In the genomic region with DNA sequence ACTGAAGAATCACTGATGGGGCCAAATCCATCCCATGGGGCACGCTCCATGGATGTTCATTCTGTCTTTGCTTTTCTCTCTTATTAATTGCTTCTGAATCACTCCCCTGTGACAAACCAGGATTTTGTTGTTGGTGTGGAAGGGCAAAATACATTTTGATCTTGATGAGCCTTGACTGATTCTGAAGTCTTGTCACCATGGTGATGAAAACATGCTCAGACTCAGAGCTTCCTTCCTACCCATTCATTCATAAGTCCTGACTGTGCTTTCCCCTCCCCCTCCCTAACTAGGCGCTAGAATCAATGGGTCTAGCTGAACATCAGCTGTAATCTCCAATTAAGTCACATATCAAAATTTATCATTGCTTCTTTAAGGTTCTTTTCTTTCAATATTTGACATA, we compare ENCODE assay signal across 26 mouse cellular contexts.
DNase-seq lines count a peak whose midpoint lies in the region; ATAC-seq and TF ChIP-seq lines count a peak whose summit lies in the region.
"Had no signal": no experiment of that assay in that cellular context is flagged by ENCODE, and none has a peak within 500 bp of the region (broad histone marks: within the 10 kb centered on the region; RNA-seq: fewer than 3 reads in every experiment).

No protein-coding gene starts in this region.

- no peaks in the 10 kb centered on the region for H3K27me3 ChIP-seq in hindbrain, embryonic 16.5 days (replicated peaks; ENCODE audit: control insufficient read depth, insufficient read depth, low read length)
- no peaks in the 10 kb centered on the region for H3K27me3 ChIP-seq in hindbrain, embryonic 10.5 days (ENCODE audit: insufficient read depth, poor library complexity, severe bottlenecking)
- H3K27me3 ChIP-seq in hindbrain, postnatal 0 days (ENCODE audit: insufficient read depth, low read length) = no peaks in the 10 kb centered on the region
- H3K27me3 ChIP-seq in midbrain, embryonic 13.5 days = no peaks in the 10 kb centered on the region
- H3K27me3 ChIP-seq in forebrain, embryonic 14.5 days (replicated peaks; ENCODE audit: control insufficient read depth, insufficient read depth, low read length) = no peaks in the 10 kb centered on the region
- H3K27me3 ChIP-seq: kidney, embryonic 15.5 days; limb, embryonic 15.5 days; stomach, embryonic 15.5 days had no signal

- no peak for DNase-seq in hindbrain, embryonic 10.5 days (ENCODE audit: low spot score)
- peak; percentile 20 for DNase-seq in hindbrain, postnatal 0 days (ENCODE audit: low spot score)
- DNase-seq in retina, postnatal 1 day = peak; percentile 84
- DNase-seq in forebrain, embryonic 14.5 days (ENCODE audit: low spot score) = no peak
- DNase-seq in kidney, postnatal 10 days = no peak
- DNase-seq: adrenal gland, adult 8-10 months; cerebellum, adult 18-20 months; cerebellum, postnatal 14 days; forebrain, postnatal 0 days; gastrocnemius, postnatal 36 days; heart, adult 2 months; kidney, adult 11 months; left cerebral cortex, postnatal 4 days; lung, embryonic 14.5 days; right cerebral cortex, adult 18-20 months; right cerebral cortex, postnatal 4 days; thymus, adult 18-20 months; thymus, postnatal 36 days had no signal

- TF ChIP-seq CTCF in hindbrain, postnatal 0 days (IDR thresholded peaks at IDR 0.05; ENCODE audit: low read depth) = no peak

- 0 out of 2 replicates have a peak, but pooled peaks have one; percentile 34 for ATAC-seq in hindbrain, embryonic 16.5 days
- no peak for ATAC-seq in hindbrain, postnatal 0 days
- 0 out of 2 replicates have a peak, but pooled peaks have one; percentile 34 for ATAC-seq in midbrain, embryonic 13.5 days
- no peak for ATAC-seq in forebrain, embryonic 14.5 days
- ATAC-seq: activated CD4-positive, CD25-positive, alpha-beta regulatory T cell, adult 4 months; forebrain, postnatal 0 days had no signal

- H3K9ac ChIP-seq in hindbrain, embryonic 16.5 days (ENCODE audit: low read depth, low read length) = no peak overlapping the region
- no peak overlapping the region for H3K9ac ChIP-seq in hindbrain, postnatal 0 days (replicated peaks; ENCODE audit: low read length)
- no peak overlapping the region for H3K9ac ChIP-seq in midbrain, embryonic 13.5 days (replicated peaks)
- H3K9ac ChIP-seq in forebrain, embryonic 14.5 days (ENCODE audit: low read length) = no peak overlapping the region
- H3K9ac ChIP-seq: forebrain, postnatal 0 days; kidney, embryonic 15.5 days; limb, embryonic 15.5 days; liver, embryonic 14.5 days; lung, embryonic 14.5 days; stomach, embryonic 15.5 days had no signal

- H3K9me3 ChIP-seq in hindbrain, embryonic 16.5 days (ENCODE audit: control insufficient read depth, low read length) = no peaks in the 10 kb centered on the region
- H3K9me3 ChIP-seq in hindbrain, embryonic 10.5 days = no peaks in the 10 kb centered on the region
- no peaks in the 10 kb centered on the region for H3K9me3 ChIP-seq in hindbrain, postnatal 0 days (ENCODE audit: low read length)
- no peaks in the 10 kb centered on the region for H3K9me3 ChIP-seq in midbrain, embryonic 13.5 days
- no peaks in the 10 kb centered on the region for H3K9me3 ChIP-seq in forebrain, embryonic 14.5 days (replicated peaks; ENCODE audit: control insufficient read depth, low read length)
- H3K9me3 ChIP-seq: forebrain, embryonic 10.5 days; kidney, embryonic 15.5 days; limb, embryonic 15.5 days; stomach, embryonic 15.5 days had no signal

- 34% methylated on average over 2 of the region's 2 CpGs for WGBS in hindbrain, embryonic 16.5 days
- WGBS in hindbrain, embryonic 10.5 days = 75% methylated on average over 2 of the region's 2 CpGs
- 33% methylated on average over 2 of the region's 2 CpGs for WGBS in hindbrain, postnatal 0 days
- 44% methylated on average over 2 of the region's 2 CpGs for WGBS in midbrain, embryonic 13.5 days
- 73% methylated on average over 2 of the region's 2 CpGs for WGBS in forebrain, embryonic 14.5 days

- H3K4me3 ChIP-seq in hindbrain, embryonic 16.5 days (ENCODE audit: low read length) = no peak overlapping the region
- no peak overlapping the region for H3K4me3 ChIP-seq in hindbrain, embryonic 10.5 days
- H3K4me3 ChIP-seq in hindbrain, postnatal 0 days (ENCODE audit: low read length) = no peak overlapping the region
- H3K4me3 ChIP-seq in midbrain, embryonic 13.5 days (replicated peaks) = no peak overlapping the region
- no peak overlapping the region for H3K4me3 ChIP-seq in forebrain, embryonic 14.5 days (ENCODE audit: low read depth, low read length)
- H3K4me3 ChIP-seq: forebrain, embryonic 10.5 days; heart, adult 2 months; kidney, embryonic 15.5 days; limb, embryonic 15.5 days; stomach, embryonic 15.5 days had no signal

- no peak overlapping the region for H3K4me2 ChIP-seq in hindbrain, embryonic 16.5 days (ENCODE audit: low read length)
- H3K4me2 ChIP-seq in hindbrain, postnatal 0 days (ENCODE audit: low read depth, low read length) = no peak overlapping the region
- H3K4me2 ChIP-seq in midbrain, embryonic 13.5 days (replicated peaks) = no peak overlapping the region
- no peak overlapping the region for H3K4me2 ChIP-seq in forebrain, embryonic 14.5 days (ENCODE audit: low read length)
- H3K4me2 ChIP-seq: kidney, embryonic 15.5 days; limb, embryonic 15.5 days; lung, embryonic 14.5 days; stomach, embryonic 15.5 days had no signal

- H3K36me3 ChIP-seq in hindbrain, embryonic 16.5 days (ENCODE audit: control insufficient read depth, insufficient read depth, low read length) = no peaks in the 10 kb centered on the region
- no peaks in the 10 kb centered on the region for H3K36me3 ChIP-seq in hindbrain, embryonic 10.5 days
- H3K36me3 ChIP-seq in hindbrain, postnatal 0 days (ENCODE audit: insufficient read depth, low read length) = no peaks in the 10 kb centered on the region
- H3K36me3 ChIP-seq in midbrain, embryonic 13.5 days = no peaks in the 10 kb centered on the region
- H3K36me3 ChIP-seq in forebrain, embryonic 14.5 days (ENCODE audit: control insufficient read depth, insufficient read depth, low read length) = no peaks in the 10 kb centered on the region
- H3K36me3 ChIP-seq: forebrain, embryonic 10.5 days; kidney, embryonic 15.5 days; limb, embryonic 15.5 days; stomach, embryonic 15.5 days had no signal

- no peak overlapping the region for H3K27ac ChIP-seq in hindbrain, embryonic 16.5 days (ENCODE audit: low read depth, low read length)
- no peak overlapping the region for H3K27ac ChIP-seq in hindbrain, embryonic 10.5 days
- no peak overlapping the region for H3K27ac ChIP-seq in hindbrain, postnatal 0 days
- no peak overlapping the region for H3K27ac ChIP-seq in midbrain, embryonic 13.5 days
- no peak overlapping the region for H3K27ac ChIP-seq in forebrain, embryonic 14.5 days (ENCODE audit: low read depth, low read length)
- H3K27ac ChIP-seq: forebrain, embryonic 10.5 days; heart, adult 2 months; kidney, embryonic 15.5 days; limb, embryonic 15.5 days; liver, embryonic 14.5 days; stomach, embryonic 15.5 days had no signal

- no peaks in the 10 kb centered on the region for H3K4me1 ChIP-seq in hindbrain, embryonic 16.5 days (ENCODE audit: control insufficient read depth, insufficient read depth, low read depth, low read length)
- no peaks in the 10 kb centered on the region for H3K4me1 ChIP-seq in hindbrain, embryonic 10.5 days (replicated peaks)
- no peaks in the 10 kb centered on the region for H3K4me1 ChIP-seq in hindbrain, postnatal 0 days (ENCODE audit: insufficient read depth, low read length)
- H3K4me1 ChIP-seq in midbrain, embryonic 13.5 days (replicated peaks) = peaks cover 4% of the 10 kb centered on the region
- H3K4me1 ChIP-seq in forebrain, embryonic 14.5 days (ENCODE audit: control insufficient read depth, insufficient read depth, low read length) = no peaks in the 10 kb centered on the region
- H3K4me1 ChIP-seq: forebrain, embryonic 10.5 days; kidney, embryonic 15.5 days; limb, embryonic 15.5 days; stomach, embryonic 15.5 days had no signal

Comparison
In these comparisons a context has a peak if more than half of its experiments do, and no peak if none do; other contexts are left out.
1. ATAC-seq: peak in hindbrain, embryonic 16.5 days (single experiment) and midbrain, embryonic 13.5 days (single experiment); none in hindbrain, postnatal 0 days (single experiment) and forebrain, embryonic 14.5 days (single experiment).
2. DNase-seq: peak in hindbrain, postnatal 0 days (single experiment) and retina, postnatal 1 day (single experiment); none in hindbrain, embryonic 10.5 days (single experiment), forebrain, embryonic 14.5 days (single experiment) and kidney, postnatal 10 days (single experiment).